Mouse (Mus musculus) hindbrain, embryonic 16.5 days (tissue): ENCODE measurements at regions not wholly inside any gene's neighbourhood (a gene's known extent, or its start where the extent isn't known, plus 50 kb on each side); places are given as distances from the start of the nearest gene placed in this dataset.

Source experiments
- ATAC-seq: fragments of 200-750 bp; cut with Nextera tagmentation; 2 replicates; pipeline ENCODE4 v1.8.0; 2017; ENCODE audit warnings: moderate TSS enrichment, moderate library complexity
- H3K27ac ChIP-seq: fragments of 300-500 bp; sonication (generic); 2 replicates; pipeline ENCODE4 v1.5.1; 2014; ENCODE audit warnings: low read depth, mild to moderate bottlenecking, control low read depth, low read length, moderate library complexity
- H3K27me3 ChIP-seq: fragments of 300-500 bp; sonication (generic); replicated peaks from 2 replicates; pipeline ENCODE4 v1.6.1; 2014; ENCODE audit warnings: low read length; ENCODE audit not compliant: control insufficient read depth, insufficient read depth
- H3K36me3 ChIP-seq: fragments of 300-500 bp; sonication (generic); 2 replicates; pipeline ENCODE4 v1.6.1; 2014; ENCODE audit warnings: mild to moderate bottlenecking, low read length, moderate library complexity, mixed read lengths; ENCODE audit not compliant: control insufficient read depth, insufficient read depth
- H3K4me1 ChIP-seq: fragments of 300-500 bp; sonication (generic); 2 replicates; pipeline ENCODE4 v1.6.1; 2014; ENCODE audit warnings: low read depth, low read length; ENCODE audit not compliant: control insufficient read depth, insufficient read depth
- H3K4me2 ChIP-seq: fragments of 300-500 bp; sonication (generic); 2 replicates; pipeline ENCODE4 v1.6.1; 2014; ENCODE audit warnings: mild to moderate bottlenecking, low read length, control low read depth, moderate library complexity
- H3K4me3 ChIP-seq: fragments of 300-500 bp; sonication (generic); 2 replicates; pipeline ENCODE4 v1.5.1; 2014; ENCODE audit warnings: mild to moderate bottlenecking, low read length, control low read depth, moderate library complexity
- H3K9ac ChIP-seq: fragments of 300-500 bp; sonication (generic); 2 replicates; pipeline ENCODE4 v1.6.1; 2014; ENCODE audit warnings: low read depth, mild to moderate bottlenecking, control low read depth, low read length, moderate library complexity
- H3K9me3 ChIP-seq: fragments of 300-500 bp; sonication (generic); 2 replicates; pipeline ENCODE4 v1.6.1; 2014; ENCODE audit warnings: mild to moderate bottlenecking, low read length, moderate library complexity; ENCODE audit not compliant: control insufficient read depth
- WGBS: fragments of 180-500 bp; shearing (Covaris S2); extraction: QIAGEN DNeasy Blood & Tissue Kit; methylation state at CpG from one replicate; pipeline ENCODE4 v1.1.7; 2014; 5-methylcytosine and 5-hydroxymethylcytosine counted together

- 73% methylated on average over 3 of the region's 3 CpGs for WGBS
- Histone ChIP-seq H3K36me3 (no peaks in the 10 kb centered on the region), H3K27ac (no peak overlapping the region), H3K9me3 (no peaks in the 10 kb centered on the region), H3K4me1 (peaks cover 4% of the 10 kb centered on the region), H3K27me3 (no peaks in the 10 kb centered on the region), H3K4me3 (no peak overlapping the region), H3K9ac (no peak overlapping the region), H3K4me2 (no peak overlapping the region)
- no peak for ATAC-seq
Observed at GRCm38 (mm10) chr5:116823260-116823659, 231.6 kb upstream of the Srrm4 start.

GRCm38 (mm10) chr5:116822141-116822540, 230.5 kb upstream of the Srrm4 start:
- no peak overlapping the region for H3K4me3 ChIP-seq
- H3K27ac ChIP-seq, result peak overlapping the region; percentile 6
- no peaks in the 10 kb centered on the region for H3K36me3 ChIP-seq
- no peak overlapping the region for H3K9ac ChIP-seq
- 16% methylated on average over 13 of the region's 14 CpGs for WGBS
- H3K27me3 ChIP-seq, result no peaks in the 10 kb centered on the region
- H3K4me1 ChIP-seq, result peaks cover 4% of the 10 kb centered on the region
- peak; percentile 45; the same call in 1 of the 2 replicates for ATAC-seq
- peak overlapping the region; percentile 7; the same call in 1 of the 2 replicates for H3K4me2 ChIP-seq
- no peaks in the 10 kb centered on the region for H3K9me3 ChIP-seq

DNA sequence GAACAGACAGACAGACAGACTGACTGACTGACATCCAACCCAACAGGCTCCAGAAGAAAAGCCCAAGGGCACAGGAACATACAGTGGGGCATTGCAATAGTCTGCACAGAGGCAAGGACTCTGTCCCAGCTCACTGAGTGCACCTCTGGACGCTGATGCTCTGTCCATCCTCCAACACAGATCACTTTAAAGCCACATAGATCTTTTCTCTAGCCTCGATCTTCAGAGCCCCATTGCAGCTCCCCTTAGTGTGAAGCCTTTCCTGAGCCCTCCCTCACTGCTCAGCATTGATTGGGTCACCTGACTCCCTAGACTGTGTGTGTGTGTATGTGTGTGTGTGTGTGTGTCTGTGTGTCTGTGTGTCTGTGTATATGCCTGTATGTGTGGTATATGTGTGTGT, 218.2 kb upstream of the Srrm4 start:
- Histone ChIP-seq H3K27me3 (no peaks in the 10 kb centered on the region), H3K9ac (peak overlapping the region; percentile 52), H3K36me3 (no peaks in the 10 kb centered on the region), H3K4me1 (peaks cover 11% of the 10 kb centered on the region), H3K4me3 (no peak overlapping the region), H3K4me2 (peak overlapping the region; percentile 42), H3K27ac (peak overlapping the region; percentile 79), H3K9me3 (no peaks in the 10 kb centered on the region)
- ATAC-seq, result peak; percentile 52
- WGBS, result 10% methylated on average over 2 of the region's 2 CpGs

- no peaks in the 10 kb centered on the region for H3K27me3 ChIP-seq
- WGBS, result 13% methylated on average over 17 of the region's 17 CpGs
- peak overlapping the region; percentile 42 for H3K4me2 ChIP-seq
Observed at GRCm38 (mm10) chr5:116809001-116809759, 217.6 kb upstream of the Srrm4 start.

DNA sequence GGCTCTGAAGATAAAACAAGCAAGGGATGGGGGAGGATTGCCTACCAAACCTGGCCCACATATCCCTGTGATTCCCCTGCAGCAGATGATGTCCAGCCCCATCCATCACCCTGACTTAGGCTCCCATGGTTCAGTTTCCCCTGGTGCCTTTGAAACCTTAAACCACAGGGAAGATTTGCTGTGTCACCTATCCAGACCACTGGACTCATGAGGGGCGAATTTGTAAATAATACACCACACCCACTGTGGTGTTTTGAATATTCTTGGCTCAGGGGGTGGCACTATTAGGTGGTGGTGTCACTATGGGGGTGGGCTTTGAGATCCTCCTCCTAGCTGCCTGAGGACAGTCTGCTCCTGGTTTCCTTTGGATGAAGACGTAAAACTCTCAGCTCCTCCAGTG, 205.8 kb upstream of the Srrm4 start:
- Histone ChIP-seq H3K27ac (no peak overlapping the region), H3K27me3 (no peaks in the 10 kb centered on the region), H3K4me1 (peaks cover 6% of the 10 kb centered on the region; the same call in 1 of the 2 replicates), H3K4me3 (no peak overlapping the region), H3K36me3 (no peaks in the 10 kb centered on the region), H3K9me3 (no peaks in the 10 kb centered on the region), H3K4me2 (no peak overlapping the region), H3K9ac (no peak overlapping the region)
- 32% methylated on average over 2 of the region's 2 CpGs for WGBS
- no peak for ATAC-seq

More at GRCm38 (mm10) chr5:116809001-116809759, 217.6 kb upstream of the Srrm4 start:
- peak; percentile 90 for ATAC-seq
- peak overlapping the region; percentile 79 for H3K27ac ChIP-seq
- H3K4me1 ChIP-seq, result peaks cover 11% of the 10 kb centered on the region
- no peaks in the 10 kb centered on the region for H3K9me3 ChIP-seq
- H3K36me3 ChIP-seq, result no peaks in the 10 kb centered on the region
- H3K9ac ChIP-seq, result peak overlapping the region; percentile 52
- no peak overlapping the region for H3K4me3 ChIP-seq

GRCm38 (mm10) chr5:116795169-116795568, 203.6 kb upstream of the Srrm4 start:
- ATAC-seq, result peak; percentile 64
- H3K4me2 ChIP-seq, result no peak overlapping the region
- no peaks in the 10 kb centered on the region for H3K27me3 ChIP-seq
- WGBS, result 50% methylated on average over 5 of the region's 5 CpGs
- no peak overlapping the region for H3K4me3 ChIP-seq
- peaks cover 6% of the 10 kb centered on the region; the same call in 1 of the 2 replicates for H3K4me1 ChIP-seq
- peak overlapping the region; percentile 32; the same call in 1 of the 2 replicates for H3K27ac ChIP-seq
- H3K36me3 ChIP-seq, result no peaks in the 10 kb centered on the region
- H3K9me3 ChIP-seq, result no peaks in the 10 kb centered on the region
- no peak overlapping the region for H3K9ac ChIP-seq

DNA sequence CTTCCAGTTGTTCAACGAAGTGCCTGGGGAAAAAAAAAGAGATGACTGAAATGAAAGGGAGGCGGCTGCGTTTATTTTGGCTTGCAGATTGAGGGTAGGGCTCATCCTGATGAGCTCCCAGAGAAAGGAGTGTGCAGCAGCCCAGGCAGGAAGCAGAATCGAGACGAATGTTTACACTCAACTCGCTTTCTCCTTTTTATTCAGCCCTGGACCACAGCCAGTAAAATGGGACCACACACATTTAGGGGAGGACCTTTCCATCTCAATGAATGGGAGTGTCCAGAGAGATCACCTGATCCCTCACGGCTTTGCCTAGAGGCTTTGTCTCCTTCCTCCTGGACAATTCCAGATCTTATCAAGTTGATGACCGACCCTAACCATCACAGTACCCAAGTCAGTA, 198.8 kb upstream of the Srrm4 start:
- Histone ChIP-seq H3K9ac (no peak overlapping the region), H3K4me1 (peaks cover 4% of the 10 kb centered on the region; the same call in 1 of the 2 replicates), H3K27me3 (no peaks in the 10 kb centered on the region), H3K4me2 (no peak overlapping the region), H3K36me3 (no peaks in the 10 kb centered on the region), H3K9me3 (no peaks in the 10 kb centered on the region), H3K4me3 (no peak overlapping the region), H3K27ac (no peak overlapping the region)
- no peak for ATAC-seq
- 56% methylated on average over 8 of the region's 8 CpGs for WGBS

DNA sequence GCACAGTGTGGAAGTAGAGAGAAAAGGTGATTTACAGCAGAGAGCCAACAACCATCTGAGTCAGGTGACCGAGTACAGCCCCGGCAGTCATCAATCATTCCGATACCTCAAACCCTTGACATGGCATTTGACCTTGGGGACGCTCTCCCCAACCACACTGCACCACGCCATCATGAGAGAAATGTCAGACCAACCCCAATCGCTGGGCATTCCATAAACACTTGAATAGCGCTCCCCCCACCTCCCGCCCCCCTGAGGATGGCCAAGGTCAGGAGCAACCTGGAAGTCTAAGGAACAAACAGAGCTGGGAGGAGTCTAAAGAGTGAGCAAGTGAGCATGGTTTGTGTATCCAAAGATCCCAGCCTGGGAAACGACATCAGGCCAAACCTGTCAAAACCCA, 198.2 kb upstream of the Srrm4 start:
- H3K36me3 ChIP-seq, result no peaks in the 10 kb centered on the region
- no peak for ATAC-seq
- no peaks in the 10 kb centered on the region for H3K9me3 ChIP-seq
- H3K27ac ChIP-seq, result no peak overlapping the region
- H3K4me3 ChIP-seq, result no peak overlapping the region
- no peaks in the 10 kb centered on the region for H3K4me1 ChIP-seq
- 79% methylated on average over 9 of the region's 9 CpGs for WGBS
- H3K4me2 ChIP-seq, result no peak overlapping the region
- no peaks in the 10 kb centered on the region for H3K27me3 ChIP-seq
- H3K9ac ChIP-seq, result no peak overlapping the region

GRCm38 (mm10) chr5:116776450-116776849, 184.8 kb upstream of the Srrm4 start:
- WGBS, result 50% methylated on average over 2 of the region's 2 CpGs
- H3K4me2 ChIP-seq, result no peak overlapping the region
- no peak overlapping the region for H3K9ac ChIP-seq
- H3K4me1 ChIP-seq, result no peaks in the 10 kb centered on the region
- no peaks in the 10 kb centered on the region for H3K36me3 ChIP-seq
- H3K9me3 ChIP-seq, result no peaks in the 10 kb centered on the region
- ATAC-seq, result no peak
- no peak overlapping the region for H3K27ac ChIP-seq
- H3K27me3 ChIP-seq, result no peaks in the 10 kb centered on the region
- H3K4me3 ChIP-seq, result no peak overlapping the region
